Mouse (Mus musculus): ENCODE results near the gene Ispd. TPM values are rescaled to one million over a fixed set of nuclear protein-coding genes. Genes with fewer than 3 reads are reported as not detected.

The Ispd gene
- polyA plus RNA-seq, 1 experiment = 1.4 TPM

DNA sequence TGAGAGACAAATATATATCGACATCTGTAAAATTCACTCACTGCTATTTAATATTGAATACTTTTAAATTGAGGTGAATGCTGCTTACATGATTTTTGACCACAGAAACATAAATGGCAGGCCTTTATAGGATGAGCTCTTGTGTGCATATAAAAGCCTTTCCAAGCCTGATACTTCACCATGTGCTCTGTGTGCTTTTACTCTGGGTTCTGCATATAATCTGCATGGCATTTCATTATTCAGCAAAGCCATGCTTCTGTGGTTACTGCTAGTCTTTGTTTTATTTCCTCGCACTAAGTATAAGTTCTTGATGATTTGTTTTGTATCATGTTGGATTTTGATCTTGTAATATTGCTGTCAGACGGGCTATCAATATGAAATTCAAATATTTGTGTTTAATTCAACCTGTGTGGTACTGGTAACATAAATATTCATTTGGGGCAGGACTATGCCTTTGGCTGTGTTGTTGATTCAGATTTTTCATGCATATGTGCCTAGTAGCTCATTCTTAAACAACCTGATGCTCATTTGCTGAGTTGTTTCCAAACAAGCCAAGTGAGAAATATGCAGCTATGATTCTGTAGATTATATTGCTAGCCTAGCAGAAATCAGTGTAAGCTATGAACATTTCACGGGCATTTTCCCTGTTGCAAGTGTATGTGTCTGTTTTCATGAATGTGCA lies 189.3 kb downstream of the Ispd start:
- Histone ChIP-seq H3K27me3 (ENCODE audit: control insufficient read depth, insufficient read depth, insufficient read length) (no peaks in the 10 kb centered on the region), H3ac (ENCODE audit: control insufficient read depth, insufficient read length, low read depth) (no peak overlapping the region), H3K79me2 (ENCODE audit: control insufficient read depth, insufficient read depth) (no peaks in the 10 kb centered on the region), H3K36me3 (ENCODE audit: control insufficient read depth, insufficient read depth) (no peaks in the 10 kb centered on the region), H3K79me3 (ENCODE audit: low read depth) (no peaks in the 10 kb centered on the region), H3K4me3 (ENCODE audit: insufficient read depth, poor library complexity, severe bottlenecking) (no peak overlapping the region)
- no peak for TF ChIP-seq MAX (IDR thresholded peaks at IDR 0.05)
- TF ChIP-seq MYOG (IDR thresholded peaks at IDR 0.05; ENCODE audit: control insufficient read depth, extremely low read depth, insufficient read length) = no peak
- no peak for TF ChIP-seq CEBPB (IDR thresholded peaks at IDR 0.05; ENCODE audit: low read depth)
- no peak for TF ChIP-seq USF1 (IDR thresholded peaks at IDR 0.05; ENCODE audit: low read depth)
- no peak for TF ChIP-seq CTCF (IDR thresholded peaks at IDR 0.05; ENCODE audit: control insufficient read depth, insufficient read depth, insufficient read length)
- no peak for TF ChIP-seq FOSL1 (IDR thresholded peaks at IDR 0.05; ENCODE audit: insufficient read depth, low read length, poor library complexity, severe bottlenecking)
- no peak for TF ChIP-seq MYOD1 (IDR thresholded peaks at IDR 0.05; ENCODE audit: control insufficient read depth, insufficient read length, low read depth)

DNA sequence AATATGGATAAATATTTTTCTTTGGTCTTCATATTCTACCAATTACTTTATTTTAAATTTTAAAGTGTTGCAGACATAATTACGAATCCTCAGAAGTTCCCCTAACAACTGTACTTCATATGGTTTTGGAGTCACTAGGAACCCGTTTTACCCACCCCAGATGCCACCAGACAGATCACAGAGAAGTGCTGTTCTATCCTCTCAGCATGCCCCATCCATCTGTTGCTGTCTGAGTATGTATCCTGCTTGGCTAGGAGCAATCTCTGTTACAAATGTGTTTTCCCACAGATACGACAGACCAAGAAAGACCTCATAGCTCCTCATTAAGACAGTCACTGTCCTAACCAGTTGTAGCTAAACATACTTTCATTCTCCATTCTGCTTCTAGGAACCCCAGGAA lies 203.6 kb downstream of the Ispd start:
- no peaks in the 10 kb centered on the region for H3K79me3 ChIP-seq (ENCODE audit: low read depth)
- no peaks in the 10 kb centered on the region for H3K79me2 ChIP-seq (ENCODE audit: control insufficient read depth, insufficient read depth)
- TF ChIP-seq USF1 (IDR thresholded peaks at IDR 0.05; ENCODE audit: low read depth) (no peak), CTCF (IDR thresholded peaks at IDR 0.05; ENCODE audit: control insufficient read depth, insufficient read depth, insufficient read length) (no peak), FOSL1 (IDR thresholded peaks at IDR 0.05; ENCODE audit: insufficient read depth, low read length, poor library complexity, severe bottlenecking) (no peak), MAX (IDR thresholded peaks at IDR 0.05) (no peak), MYOG (IDR thresholded peaks at IDR 0.05; ENCODE audit: control insufficient read depth, extremely low read depth, insufficient read length) (no peak), CEBPB (IDR thresholded peaks at IDR 0.05; ENCODE audit: low read depth) (no peak), MYOD1 (IDR thresholded peaks at IDR 0.05; ENCODE audit: control insufficient read depth, insufficient read length, low read depth) (no peak)
- no peak overlapping the region for H3ac ChIP-seq (ENCODE audit: control insufficient read depth, insufficient read length, low read depth)
- no peaks in the 10 kb centered on the region for H3K36me3 ChIP-seq (ENCODE audit: control insufficient read depth, insufficient read depth)
- no peaks in the 10 kb centered on the region for H3K27me3 ChIP-seq (ENCODE audit: control insufficient read depth, insufficient read depth, insufficient read length)
- H3K4me3 ChIP-seq (ENCODE audit: insufficient read depth, poor library complexity, severe bottlenecking) = no peak overlapping the region

DNA sequence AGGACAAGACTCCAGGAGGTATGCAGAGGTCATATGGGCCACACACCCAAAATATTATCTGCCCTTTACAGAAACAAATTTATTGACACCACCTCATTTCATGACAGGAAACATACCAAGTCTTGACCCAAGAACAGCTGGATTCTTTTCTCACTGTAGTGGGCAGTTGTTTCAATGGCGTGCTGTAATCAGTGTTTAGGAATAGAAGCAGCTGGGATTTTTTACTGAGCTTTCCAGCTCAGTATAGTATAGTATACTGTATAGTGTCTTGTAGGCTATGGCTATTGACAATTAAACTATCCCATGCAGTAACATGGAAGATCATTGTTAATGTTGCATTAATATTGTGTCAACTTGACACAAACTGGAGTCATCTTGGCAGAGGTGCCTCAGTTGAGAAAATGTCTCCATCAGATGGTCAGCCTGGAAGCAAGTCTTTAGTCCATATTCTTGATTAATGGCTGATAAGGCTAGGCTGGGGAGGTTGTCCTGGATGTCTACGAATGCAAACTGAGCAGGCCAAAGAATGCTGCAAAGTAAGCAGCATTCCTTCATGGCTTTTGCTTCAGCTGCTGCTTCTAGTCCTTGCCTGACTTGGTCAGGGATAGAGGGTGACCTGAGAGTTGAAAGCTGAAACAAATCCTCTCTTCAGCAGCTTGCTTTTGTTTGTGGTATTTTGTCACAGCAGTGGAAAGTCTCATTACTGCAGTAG lies 216.4 kb downstream of the Ispd start:
- no peaks in the 10 kb centered on the region for H3K36me3 ChIP-seq (ENCODE audit: control insufficient read depth, insufficient read depth)

DNA sequence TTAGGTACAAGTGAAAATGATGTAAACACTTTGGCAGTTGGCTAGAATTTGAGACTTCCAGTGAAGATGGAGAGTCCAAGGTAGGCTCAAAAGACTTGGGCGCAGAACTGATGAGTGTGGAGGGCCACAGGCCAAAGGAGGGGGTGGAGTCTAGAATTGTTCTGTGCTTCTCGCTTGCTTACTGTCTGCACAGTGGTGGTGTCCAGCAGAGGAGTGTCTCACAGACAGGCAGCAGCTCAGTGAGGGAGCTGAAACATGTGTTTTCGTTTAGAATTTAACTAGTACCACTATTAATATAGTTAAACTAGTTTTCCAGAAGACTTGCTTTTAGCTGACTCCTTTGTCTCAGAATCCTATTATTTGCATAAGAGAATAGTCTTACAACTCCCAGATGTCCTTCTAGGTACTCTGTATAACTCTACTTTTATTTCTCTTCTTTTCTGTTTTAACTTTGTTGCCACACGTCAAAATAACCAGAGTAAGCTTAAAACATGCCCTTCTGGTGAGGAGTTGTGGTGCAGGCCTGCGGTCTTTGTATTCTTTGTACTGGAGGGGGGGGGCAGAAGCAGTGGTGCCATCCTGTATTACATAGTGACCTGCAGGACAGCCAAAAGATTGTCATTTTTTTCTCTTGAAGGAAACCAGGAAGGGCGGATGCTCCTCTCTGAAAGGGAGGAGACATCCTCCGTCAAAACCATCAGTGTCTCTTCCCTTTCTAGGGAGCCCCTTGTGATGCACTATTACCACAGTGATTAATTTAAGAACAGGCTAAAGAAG lies 240.9 kb downstream of the Ispd start:
- Histone ChIP-seq H3K79me3 (ENCODE audit: low read depth) (no peaks in the 10 kb centered on the region), H3K4me3 (ENCODE audit: insufficient read depth, poor library complexity, severe bottlenecking) (no peak overlapping the region), H3K36me3 (ENCODE audit: control insufficient read depth, insufficient read depth) (no peaks in the 10 kb centered on the region), H3K27me3 (ENCODE audit: control insufficient read depth, insufficient read depth, insufficient read length) (no peaks in the 10 kb centered on the region), H3ac (ENCODE audit: control insufficient read depth, insufficient read length, low read depth) (no peak overlapping the region), H3K79me2 (ENCODE audit: control insufficient read depth, insufficient read depth) (no peaks in the 10 kb centered on the region)
- TF ChIP-seq CTCF (IDR thresholded peaks at IDR 0.05; ENCODE audit: control insufficient read depth, insufficient read depth, insufficient read length) = no peak
- TF ChIP-seq FOSL1 (IDR thresholded peaks at IDR 0.05; ENCODE audit: insufficient read depth, low read length, poor library complexity, severe bottlenecking) = no peak
- no peak for TF ChIP-seq CEBPB (IDR thresholded peaks at IDR 0.05; ENCODE audit: low read depth)
- TF ChIP-seq USF1 (IDR thresholded peaks at IDR 0.05; ENCODE audit: low read depth) = no peak
- no peak for TF ChIP-seq MYOD1 (IDR thresholded peaks at IDR 0.05; ENCODE audit: control insufficient read depth, insufficient read length, low read depth)
- no peak for TF ChIP-seq MYOG (IDR thresholded peaks at IDR 0.05; ENCODE audit: control insufficient read depth, extremely low read depth, insufficient read length)
- no peak for TF ChIP-seq MAX (IDR thresholded peaks at IDR 0.05)

More for the DNA sequence above, 216.4 kb downstream of the Ispd start:
- TF ChIP-seq CTCF (IDR thresholded peaks at IDR 0.05; ENCODE audit: control insufficient read depth, insufficient read depth, insufficient read length) (no peak), MAX (IDR thresholded peaks at IDR 0.05) (no peak)
- Histone ChIP-seq H3ac (ENCODE audit: control insufficient read depth, insufficient read length, low read depth) (no peak overlapping the region), H3K27me3 (ENCODE audit: control insufficient read depth, insufficient read depth, insufficient read length) (no peaks in the 10 kb centered on the region), H3K79me3 (ENCODE audit: low read depth) (no peaks in the 10 kb centered on the region), H3K79me2 (ENCODE audit: control insufficient read depth, insufficient read depth) (no peaks in the 10 kb centered on the region), H3K4me3 (ENCODE audit: insufficient read depth, poor library complexity, severe bottlenecking) (no peak overlapping the region)

DNA sequence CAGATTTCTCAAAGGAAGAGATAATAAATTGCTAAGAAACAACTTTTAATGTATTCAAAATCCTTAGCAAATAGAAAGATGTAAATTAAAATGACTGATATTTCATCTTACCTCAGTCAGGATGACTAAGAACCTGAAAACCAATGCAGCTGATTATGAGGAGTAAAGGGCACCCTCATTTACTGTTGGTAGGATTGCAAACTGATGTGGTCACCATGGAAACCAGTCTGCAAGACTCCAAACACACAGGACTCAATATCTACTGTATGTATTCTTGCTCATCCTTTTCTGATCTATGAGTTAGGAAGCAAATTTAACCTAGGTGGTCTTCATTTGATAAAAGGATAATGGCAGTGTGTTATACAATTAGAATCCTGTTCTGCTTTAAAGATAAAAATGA lies 246.0 kb downstream of the Ispd start:
- no peak overlapping the region for H3ac ChIP-seq (ENCODE audit: control insufficient read depth, insufficient read length, low read depth)
- no peaks in the 10 kb centered on the region for H3K36me3 ChIP-seq (ENCODE audit: control insufficient read depth, insufficient read depth)
- H3K27me3 ChIP-seq (ENCODE audit: control insufficient read depth, insufficient read depth, insufficient read length) = no peaks in the 10 kb centered on the region
- H3K79me3 ChIP-seq (ENCODE audit: low read depth) = no peaks in the 10 kb centered on the region
- TF ChIP-seq MYOD1 (IDR thresholded peaks at IDR 0.05; ENCODE audit: control insufficient read depth, insufficient read length, low read depth) (no peak), CTCF (IDR thresholded peaks at IDR 0.05; ENCODE audit: control insufficient read depth, insufficient read depth, insufficient read length) (no peak), FOSL1 (IDR thresholded peaks at IDR 0.05; ENCODE audit: insufficient read depth, low read length, poor library complexity, severe bottlenecking) (no peak), CEBPB (IDR thresholded peaks at IDR 0.05; ENCODE audit: low read depth) (no peak), MYOG (IDR thresholded peaks at IDR 0.05; ENCODE audit: control insufficient read depth, extremely low read depth, insufficient read length) (no peak), MAX (IDR thresholded peaks at IDR 0.05) (no peak), USF1 (IDR thresholded peaks at IDR 0.05; ENCODE audit: low read depth) (no peak)
- H3K79me2 ChIP-seq (ENCODE audit: control insufficient read depth, insufficient read depth) = no peaks in the 10 kb centered on the region
- no peak overlapping the region for H3K4me3 ChIP-seq (ENCODE audit: insufficient read depth, poor library complexity, severe bottlenecking)
